Mouse (Mus musculus) duodenum, adult 2 months (tissue): Measurements from ENCODE around the gene Plcb4. TPM values are rescaled to one million over a fixed set of nuclear protein-coding genes. Genes with fewer than 3 reads are reported as not detected.

Source experiments
- polyA plus RNA-seq: library from polyadenylated mRNA; depleted of rRNA; stranded (reverse); fragments of >200 nt; gene quantifications from 2 replicates; pipeline ENCODE4 v1.2.3, GENCODE M21; 2012; ENCODE audit warnings: low replicate concordance; rRNA removed

Plcb4 gene
- 0.28 and 4.0 TPM in 2 replicates for polyA plus RNA-seq

GRCm38 (mm10) chr2:135658486-135659390 is at the start of gene Plcb4:
Plcb4 (plus strand) TSS chr2:135659011.

GRCm38 (mm10) chr2:136051688-136052289 is 393.0 kb downstream of the Plcb4 start, which contains the start of gene Lamp5:
Lamp5 (plus strand) TSS chr2:136052239.

